In the genomic region with DNA sequence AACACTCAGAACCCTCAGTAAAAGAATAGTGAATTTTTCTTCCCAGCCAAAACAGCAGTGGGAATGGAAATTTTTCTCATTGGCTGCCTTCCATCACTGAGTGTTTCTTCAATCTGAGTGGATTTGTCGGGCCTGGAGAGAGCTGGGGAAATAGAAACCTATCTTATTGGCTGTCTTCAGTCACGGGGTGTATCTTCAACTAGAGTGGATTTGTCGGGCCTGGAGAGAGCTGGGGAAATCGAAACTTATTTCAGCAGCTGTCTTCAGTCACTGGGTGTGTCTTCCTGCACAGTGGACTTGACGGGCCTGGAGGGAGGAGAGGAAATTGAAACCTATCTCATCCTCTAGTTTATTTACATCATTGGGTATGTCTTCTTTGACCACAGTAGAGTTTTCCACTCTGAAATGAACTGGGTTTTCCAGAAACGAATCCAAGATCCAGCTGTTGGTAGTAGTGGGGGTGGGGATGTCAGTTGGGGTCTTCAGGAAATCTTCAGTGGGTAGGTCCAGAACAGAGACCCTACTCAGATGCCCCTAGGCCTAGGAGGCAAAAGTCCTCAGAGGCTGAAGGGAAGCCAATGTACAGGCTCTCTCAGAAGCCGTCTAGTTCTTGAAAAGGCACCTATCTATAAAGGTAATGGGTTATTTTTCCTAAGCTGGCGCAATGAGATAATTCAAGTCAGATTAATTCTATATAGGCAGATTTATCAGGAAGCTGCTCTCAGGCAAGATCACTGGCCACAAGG, we compare ENCODE assay signal across 8 mouse cellular contexts. TPM values are rescaled to one million over a fixed set of nuclear protein-coding genes. Genes with fewer than 3 reads are reported as not detected.
DNase-seq lines count a peak whose midpoint lies in the region; ATAC-seq and TF ChIP-seq lines count a peak whose summit lies in the region.

Ifi27 (plus strand) TSS at position 226 of the 746 bp plus-strand sequence.

- no peak for TF ChIP-seq CTCF in testis, adult 2 months (IDR thresholded peaks at IDR 0.05; ENCODE audit: control insufficient read depth, insufficient read depth, insufficient replicate concordance, low read depth, low read length)

- H3K27ac ChIP-seq in testis, adult 2 months (ENCODE audit: control insufficient read depth, insufficient read depth, low read depth, low read length) = peak within 1 kb of the TSS; percentile 71

- no peaks in the 10 kb centered on the region for H3K27me3 ChIP-seq in testis, adult 2 months (ENCODE audit: control insufficient read depth, insufficient read depth, low read length)

- ATAC-seq in erythroblast, adult 5-6 weeks (replicated peaks; ENCODE audit: low FRiP score, poor library complexity, severe bottlenecking) = peak; percentile 94

- peak within 1 kb of the TSS; percentile 55 for H3K4me3 ChIP-seq in testis, adult 2 months (ENCODE audit: control insufficient read depth, low read depth, low read length)

- H3K36me3 ChIP-seq in testis, adult 2 months (ENCODE audit: control insufficient read depth, insufficient read depth, low read length) = no peaks in the 10 kb centered on the region

- peak; percentile 91 for DNase-seq in CD4-positive, CD25-positive, alpha-beta regulatory T cell, adult 2 months (ENCODE audit: low read depth, low spot score)
- peak; percentile 80 for DNase-seq in MN1 (ENCODE audit: low spot score)
- DNase-seq in induced T-regulatory cell, adult 2 months (ENCODE audit: low read depth) = peak; percentile 93
- peak; percentile 71 for DNase-seq in left cerebral cortex, adult 11 months (ENCODE audit: low spot score)
- peak; percentile 81 for DNase-seq in lung, postnatal 4 days
- DNase-seq in embryo, embryonic 10 days (ENCODE audit: low spot score) = no peak

- TF ChIP-seq POLR2A in testis, adult 2 months (IDR thresholded peaks at IDR 0.05; ENCODE audit: control insufficient read depth, low read depth, low read length) = no peak

- no peaks in the 10 kb centered on the region; the same call in 1 of the 2 replicates for H3K4me1 ChIP-seq in testis, adult 2 months (ENCODE audit: control insufficient read depth, insufficient read depth, low read length)

RNA-seq across cellular contexts. Expression of gene Ifi27, which starts in this region (rescaled TPM):
- 125 and 138 TPM in 2 replicates for total RNA-seq in erythroblast, adult 5-6 weeks (2015; ENCODE audit: low replicate concordance)
- total RNA-seq in erythroblast, adult 5-6 weeks (2017; ENCODE audit: low replicate concordance) = 117 and 145 TPM in 2 replicates
- polyA plus RNA-seq in testis, adult 2 months (2012; rRNA removed) = 52.1 and 53.0 TPM in 2 replicates
